In genomic region chr7:123298225-123298624, GRCm38 (mm10) we compare ENCODE assay signal across 13 mouse cellular contexts.
DNase-seq lines count a peak whose midpoint lies in the region; ATAC-seq and TF ChIP-seq lines count a peak whose summit lies in the region.
"Had no signal": no experiment of that assay in that cellular context is flagged by ENCODE, and none has a peak within 500 bp of the region (broad histone marks: within the 10 kb centered on the region; RNA-seq: fewer than 3 reads in every experiment).

No protein-coding gene starts in this region.

- H3K4me3 ChIP-seq in midbrain, postnatal 0 days (ENCODE audit: low read depth, low read length) = no peak overlapping the region
- no peak overlapping the region for H3K4me3 ChIP-seq in midbrain, embryonic 13.5 days (replicated peaks)
- H3K4me3 ChIP-seq in heart, embryonic 11.5 days (ENCODE audit: low read depth, low read length) = no peak overlapping the region
- H3K4me3 ChIP-seq in hindbrain, embryonic 16.5 days (ENCODE audit: low read length) = no peak overlapping the region
- H3K4me3 ChIP-seq: embryonic facial prominence, embryonic 13.5 days; liver, embryonic 15.5 days had no signal

- H3K36me3 ChIP-seq in midbrain, postnatal 0 days (ENCODE audit: insufficient read depth, low read length) = peaks cover 31% of the 10 kb centered on the region
- peaks cover 71% of the 10 kb centered on the region for H3K36me3 ChIP-seq in midbrain, embryonic 13.5 days
- H3K36me3 ChIP-seq in heart, embryonic 11.5 days (ENCODE audit: control insufficient read depth, insufficient read depth, low read length) = peaks cover 14% of the 10 kb centered on the region; the same call in 1 of the 2 replicates
- H3K36me3 ChIP-seq in hindbrain, embryonic 16.5 days (ENCODE audit: control insufficient read depth, insufficient read depth, low read length) = peaks cover 13% of the 10 kb centered on the region

- no peak for TF ChIP-seq CTCF in midbrain, postnatal 0 days (IDR thresholded peaks at IDR 0.05)

- ATAC-seq in frontal cortex, adult (ENCODE audit: low TSS enrichment) = 0 out of 2 replicates have a peak, but pooled peaks have one; percentile 39
- no peak for ATAC-seq in midbrain, postnatal 0 days (ENCODE audit: low FRiP score)
- ATAC-seq in midbrain, embryonic 13.5 days = no peak
- no peak for ATAC-seq in heart, embryonic 11.5 days (replicated peaks; ENCODE audit: insufficient number of reproducible peaks, low FRiP score, low TSS enrichment)
- no peak for ATAC-seq in hindbrain, embryonic 16.5 days
- ATAC-seq: CD4-positive, CD25-positive, alpha-beta regulatory T cell, adult 4 months had no signal

- H3K4me1 ChIP-seq in midbrain, postnatal 0 days (ENCODE audit: insufficient read depth, low read length) = no peaks in the 10 kb centered on the region
- no peaks in the 10 kb centered on the region for H3K4me1 ChIP-seq in midbrain, embryonic 13.5 days (replicated peaks)
- peaks cover 11% of the 10 kb centered on the region for H3K4me1 ChIP-seq in heart, embryonic 11.5 days (ENCODE audit: control insufficient read depth, insufficient read depth, low read length)
- H3K4me1 ChIP-seq in hindbrain, embryonic 16.5 days (ENCODE audit: control insufficient read depth, insufficient read depth, low read depth, low read length) = no peaks in the 10 kb centered on the region
- H3K4me1 ChIP-seq: embryonic facial prominence, embryonic 13.5 days; liver, embryonic 15.5 days had no signal

- no peak overlapping the region for H3K9ac ChIP-seq in midbrain, postnatal 0 days (replicated peaks; ENCODE audit: low read length, poor library complexity, severe bottlenecking)
- H3K9ac ChIP-seq in midbrain, embryonic 13.5 days (replicated peaks) = no peak overlapping the region
- no peak overlapping the region for H3K9ac ChIP-seq in heart, embryonic 11.5 days (ENCODE audit: low read depth, low read length)
- no peak overlapping the region for H3K9ac ChIP-seq in hindbrain, embryonic 16.5 days (ENCODE audit: low read depth, low read length)
- H3K9ac ChIP-seq: embryonic facial prominence, embryonic 13.5 days; liver, embryonic 15.5 days had no signal

- no peaks in the 10 kb centered on the region for H3K9me3 ChIP-seq in midbrain, postnatal 0 days (ENCODE audit: low read length)
- H3K9me3 ChIP-seq in midbrain, embryonic 13.5 days = no peaks in the 10 kb centered on the region
- no peaks in the 10 kb centered on the region for H3K9me3 ChIP-seq in heart, embryonic 11.5 days (replicated peaks; ENCODE audit: control insufficient read depth, low read length)
- no peaks in the 10 kb centered on the region for H3K9me3 ChIP-seq in hindbrain, embryonic 16.5 days (ENCODE audit: control insufficient read depth, low read length)
- H3K9me3 ChIP-seq: embryonic facial prominence, embryonic 13.5 days; liver, embryonic 15.5 days had no signal

- DNase-seq in frontal cortex, postnatal 10 days (ENCODE audit: low spot score in 2 of 2) = no peak
- DNase-seq in midbrain, postnatal 0 days (ENCODE audit: low spot score) = peak; percentile 38
- peak; percentile 57 for DNase-seq in skeletal muscle tissue, adult 2 months (ENCODE audit: low read depth, low spot score)
- no peak for DNase-seq in urinary bladder, postnatal 36 days (ENCODE audit: low spot score in 2 of 2)
- DNase-seq: layer of hippocampus, adult 9-11 months; right cerebral cortex, postnatal 25 days had no signal

- no peak overlapping the region for H3K4me2 ChIP-seq in midbrain, postnatal 0 days (ENCODE audit: low read depth, low read length, poor library complexity, severe bottlenecking)
- no peak overlapping the region for H3K4me2 ChIP-seq in midbrain, embryonic 13.5 days (replicated peaks)
- H3K4me2 ChIP-seq in heart, embryonic 11.5 days = no peak overlapping the region
- no peak overlapping the region for H3K4me2 ChIP-seq in hindbrain, embryonic 16.5 days (ENCODE audit: low read length)
- H3K4me2 ChIP-seq: embryonic facial prominence, embryonic 13.5 days; liver, embryonic 15.5 days had no signal

- WGBS in midbrain, postnatal 0 days = 64% methylated on average over 3 of the region's 3 CpGs
- 82% methylated on average over 3 of the region's 3 CpGs for WGBS in midbrain, embryonic 13.5 days
- WGBS in heart, embryonic 11.5 days (ENCODE audit: insufficient replicate concordance) = 33% methylated on average over 3 of the region's 3 CpGs
- WGBS in hindbrain, embryonic 16.5 days = 64% methylated on average over 3 of the region's 3 CpGs

- no peak overlapping the region for H3K27ac ChIP-seq in midbrain, postnatal 0 days (ENCODE audit: low read depth, low read length)
- H3K27ac ChIP-seq in midbrain, embryonic 13.5 days = no peak overlapping the region
- peak overlapping the region; percentile 63; the same call in 1 of the 2 replicates for H3K27ac ChIP-seq in heart, embryonic 11.5 days (ENCODE audit: low read depth, low read length)
- H3K27ac ChIP-seq in hindbrain, embryonic 16.5 days (ENCODE audit: low read depth, low read length) = no peak overlapping the region
- H3K27ac ChIP-seq: embryonic facial prominence, embryonic 13.5 days; liver, embryonic 15.5 days had no signal

- H3K27me3 ChIP-seq in midbrain, postnatal 0 days (ENCODE audit: insufficient read depth, low read length) = no peaks in the 10 kb centered on the region
- H3K27me3 ChIP-seq in midbrain, embryonic 13.5 days = no peaks in the 10 kb centered on the region
- H3K27me3 ChIP-seq in heart, embryonic 11.5 days (ENCODE audit: control insufficient read depth, insufficient read depth, low read length) = no peaks in the 10 kb centered on the region
- H3K27me3 ChIP-seq in hindbrain, embryonic 16.5 days (replicated peaks; ENCODE audit: control insufficient read depth, insufficient read depth, low read length) = no peaks in the 10 kb centered on the region
- H3K27me3 ChIP-seq: embryonic facial prominence, embryonic 13.5 days; liver, embryonic 15.5 days had no signal

Comparison
In these comparisons a context has a peak if more than half of its experiments do, and no peak if none do; other contexts are left out.
1. DNase-seq: peak in midbrain, postnatal 0 days (single experiment) and skeletal muscle tissue, adult 2 months (single experiment); none in frontal cortex, postnatal 10 days (0 of 2) and urinary bladder, postnatal 36 days (0 of 2).